Mouse (Mus musculus) myocyte (in vitro differentiated cells): Measurements from ENCODE around the gene Trat1. TPM values are rescaled to one million over a fixed set of nuclear protein-coding genes. Genes with fewer than 3 reads are reported as not detected.

Experiments used
- H3K27me3 ChIP-seq: one replicate; pipeline ENCODE4 v1.6.1; 2011; ENCODE audit not compliant: control insufficient read depth, insufficient read depth, insufficient read length
- H3K36me3 ChIP-seq: one replicate; pipeline ENCODE4 v1.6.1; 2011; ENCODE audit not compliant: control insufficient read depth, insufficient read depth
- H3K4me2 ChIP-seq: one replicate; pipeline ENCODE4 v1.6.1; 2011; ENCODE audit warnings: low read depth, control low read depth
- H3K4me3 ChIP-seq: one replicate; pipeline ENCODE4 v1.5.1; 2011; ENCODE audit warnings: mild to moderate bottlenecking, control low read depth, moderate library complexity
- H3K79me2 ChIP-seq: one replicate; pipeline ENCODE4 v1.6.1; 2011; ENCODE audit not compliant: control insufficient read depth, insufficient read depth
- H3ac ChIP-seq: one replicate; pipeline ENCODE4 v1.6.1; 2011; ENCODE audit not compliant: control insufficient read depth, insufficient read length
- CEBPB ChIP-seq: IDR thresholded peaks from 2 replicates; pipeline ENCODE4 v1.6.1; 2011; ENCODE audit warnings: mild to moderate bottlenecking, moderate library complexity; ENCODE audit not compliant: poor library complexity, insufficient read depth, severe bottlenecking
- E2F4 ChIP-seq: IDR thresholded peaks from one replicate; pipeline ENCODE4 v1.6.1; 2011; ENCODE audit warnings: mild to moderate bottlenecking, control low read depth, moderate library complexity; ENCODE audit not compliant: insufficient read depth
- MAX ChIP-seq: IDR thresholded peaks from one replicate; pipeline ENCODE4 v1.6.1; 2011; ENCODE audit warnings: low read depth, mild to moderate bottlenecking, control low read depth
- MYOD1 ChIP-seq, 3 experiments: IDR thresholded peaks; one replicate each; pipeline ENCODE4 v1.6.1; 2011; ENCODE audit warnings: control low read depth in 2 of 3, low read depth in 2 of 3, mild to moderate bottlenecking in 2 of 3, moderate library complexity in 1 of 3; ENCODE audit not compliant: insufficient read length in 2 of 3, control insufficient read depth in 1 of 3
- MYOG ChIP-seq, 3 experiments: IDR thresholded peaks; one replicate each; pipeline ENCODE4 v1.6.1; 2011; ENCODE audit warnings: control low read depth in 2 of 3, low read depth in 2 of 3, mild to moderate bottlenecking in 2 of 3; ENCODE audit not compliant: insufficient read length in 2 of 3, control insufficient read depth in 1 of 3, insufficient read depth in 1 of 3
- POLR2A ChIP-seq: IDR thresholded peaks from one replicate; pipeline ENCODE4 v1.6.1; 2011; ENCODE audit warnings: low read depth, mild to moderate bottlenecking, control low read depth, moderate library complexity; ENCODE audit not compliant: insufficient read length
- POLR2AphosphoS2 ChIP-seq: IDR thresholded peaks from one replicate; pipeline ENCODE4 v1.6.1; 2011; ENCODE audit warnings: low read depth, control low read depth; ENCODE audit not compliant: insufficient read length
- REST ChIP-seq: IDR thresholded peaks from one replicate; pipeline ENCODE4 v1.6.1; 2011; ENCODE audit warnings: mild to moderate bottlenecking, control low read depth, moderate library complexity; ENCODE audit not compliant: insufficient read depth, insufficient read length
- SRF ChIP-seq: IDR thresholded peaks from one replicate; pipeline ENCODE4 v1.6.1; 2011; ENCODE audit warnings: low read depth; ENCODE audit not compliant: control insufficient read depth, insufficient read length
- TCF12 ChIP-seq: IDR thresholded peaks from one replicate; pipeline ENCODE4 v1.6.1; 2011; ENCODE audit warnings: mild to moderate bottlenecking, control low read depth; ENCODE audit not compliant: poor library complexity, insufficient read depth, severe bottlenecking
- TCF3 ChIP-seq: IDR thresholded peaks from one replicate; pipeline ENCODE4 v1.6.1; 2011; ENCODE audit warnings: low read depth, control low read depth; ENCODE audit not compliant: insufficient read length
- USF1 ChIP-seq: IDR thresholded peaks from one replicate; pipeline ENCODE4 v1.6.1; 2011; ENCODE audit warnings: low read depth, mild to moderate bottlenecking, control low read depth, moderate library complexity
- polyA plus RNA-seq: library from polyadenylated mRNA; unstranded; fragments of >200 nt; fragmentation: generic; extraction: Trizol; gene quantifications from one replicate; pipeline ENCODE4 v1.2.1, GENCODE M21; 2012; ENCODE audit warnings: missing spikeins

Gene Trat1
- polyA plus RNA-seq: not detected

GRCm38 (mm10) chr16:48771971-48772445 lies at the start of gene Trat1:
Trat1 (minus strand) TSS chr16:48772021.
- no peak within 1 kb of the TSS for H3K4me2 ChIP-seq
- H3ac ChIP-seq: no peak within 1 kb of the TSS
- no peaks in the 10 kb centered on the region for H3K36me3 ChIP-seq
- no peaks in the 10 kb centered on the region for H3K79me2 ChIP-seq
- TF ChIP-seq MYOG (IDR thresholded peaks at IDR 0.05; ENCODE audit: control insufficient read depth in 1 of 3, insufficient read depth in 1 of 3, insufficient read length in 2 of 3, low read depth in 2 of 3): no peak
- TF ChIP-seq POLR2A: no peak
- TF ChIP-seq USF1: no peak
- TF ChIP-seq POLR2AphosphoS2: no peak
- TF ChIP-seq SRF: no peak
- no peak for TF ChIP-seq REST
- no peak for TF ChIP-seq TCF3
- no peak for TF ChIP-seq TCF12
- no peak for TF ChIP-seq MYOD1 (IDR thresholded peaks at IDR 0.05; ENCODE audit: control insufficient read depth in 1 of 3, insufficient read length in 2 of 3, low read depth in 2 of 3)
- no peak for TF ChIP-seq CEBPB
- TF ChIP-seq MAX: no peak
- H3K4me3 ChIP-seq: no peak within 1 kb of the TSS
- no peaks in the 10 kb centered on the region for H3K27me3 ChIP-seq

DNA sequence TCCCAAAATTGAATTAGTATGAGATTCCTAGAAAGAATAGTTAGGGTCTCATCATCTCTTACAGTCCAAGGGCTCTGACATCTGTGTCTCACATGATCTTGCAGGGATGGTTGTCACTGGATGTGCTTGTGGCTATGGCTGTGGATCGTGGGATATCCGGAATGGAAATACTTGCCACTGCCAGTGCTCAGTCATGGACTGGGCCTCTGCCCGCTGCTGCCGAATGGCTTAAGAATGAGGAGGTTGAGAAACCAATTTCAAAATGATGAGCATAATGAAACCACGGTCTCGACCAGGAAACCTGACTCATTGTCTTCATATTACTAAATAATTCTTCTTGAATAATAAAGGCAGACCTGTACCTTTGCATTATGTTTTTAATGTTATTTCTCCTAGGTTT lies 46.7 kb upstream of the Trat1 start:
- H3K79me2 ChIP-seq: no peaks in the 10 kb centered on the region
- no peaks in the 10 kb centered on the region for H3K27me3 ChIP-seq
- no peak overlapping the region for H3ac ChIP-seq
- no peak overlapping the region for H3K4me3 ChIP-seq
- H3K4me2 ChIP-seq: no peak overlapping the region
- TF ChIP-seq POLR2A (no peak), POLR2AphosphoS2 (no peak), CEBPB (no peak), REST (no peak), TCF12 (no peak), MYOG (IDR thresholded peaks at IDR 0.05; ENCODE audit: control insufficient read depth in 1 of 3, insufficient read depth in 1 of 3, insufficient read length in 2 of 3, low read depth in 2 of 3) (no peak), MYOD1 (IDR thresholded peaks at IDR 0.05; ENCODE audit: control insufficient read depth in 1 of 3, insufficient read length in 2 of 3, low read depth in 2 of 3) (no peak), MAX (no peak), TCF3 (no peak), SRF (no peak), USF1 (no peak), E2F4 (no peak)
- no peaks in the 10 kb centered on the region for H3K36me3 ChIP-seq

DNA sequence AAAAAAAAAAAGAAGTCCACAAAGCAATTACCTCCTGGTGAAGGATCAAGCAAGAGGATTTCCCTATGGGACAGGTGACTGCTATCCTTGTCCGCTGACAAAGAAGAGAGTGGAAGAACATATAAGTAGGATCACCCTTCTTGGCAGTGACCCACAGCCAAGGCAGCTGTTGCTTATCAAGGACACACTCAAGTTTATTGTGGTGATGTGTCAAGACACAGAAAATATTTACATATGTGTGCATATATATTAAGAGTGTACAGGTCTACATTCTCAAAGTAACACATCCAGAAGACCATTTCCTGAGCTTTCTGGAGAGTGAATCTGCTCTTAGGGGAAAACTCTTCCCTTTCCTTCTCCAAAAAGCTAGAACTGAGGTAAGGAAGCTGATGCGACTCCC lies 44.9 kb upstream of the Trat1 start, which contains the start of gene Retnlb:
Gene Retnlb, plus strand, starts transcription at position 162 of the 400 bp plus-strand sequence.
- H3K36me3 ChIP-seq: no peaks in the 10 kb centered on the region

GRCm38 (mm10) chr16:48811881-48812436 lies 40.1 kb upstream of the Trat1 start:
- Histone ChIP-seq H3ac (no peak overlapping the region), H3K4me2 (no peak overlapping the region), H3K79me2 (no peaks in the 10 kb centered on the region), H3K27me3 (no peaks in the 10 kb centered on the region), H3K36me3 (no peaks in the 10 kb centered on the region), H3K4me3 (no peak overlapping the region)
- no peak for TF ChIP-seq POLR2AphosphoS2
- TF ChIP-seq MYOG (IDR thresholded peaks at IDR 0.05; ENCODE audit: control insufficient read depth in 1 of 3, insufficient read depth in 1 of 3, insufficient read length in 2 of 3, low read depth in 2 of 3): no peak
- no peak for TF ChIP-seq E2F4
- TF ChIP-seq CEBPB: no peak
- no peak for TF ChIP-seq MAX
- no peak for TF ChIP-seq SRF
- no peak for TF ChIP-seq MYOD1 (IDR thresholded peaks at IDR 0.05; ENCODE audit: control insufficient read depth in 1 of 3, insufficient read length in 2 of 3, low read depth in 2 of 3)
- no peak for TF ChIP-seq REST
- no peak for TF ChIP-seq TCF12
- no peak for TF ChIP-seq POLR2A
- no peak for TF ChIP-seq USF1

More for the DNA sequence above, 44.9 kb upstream of the Trat1 start, which contains the start of gene Retnlb:
- Histone ChIP-seq H3K4me3 (no peak within 1 kb of the TSS), H3ac (no peak within 1 kb of the TSS), H3K27me3 (no peaks in the 10 kb centered on the region), H3K4me2 (no peak within 1 kb of the TSS), H3K79me2 (no peaks in the 10 kb centered on the region)
- TF ChIP-seq TCF3 (no peak), POLR2A (no peak), CEBPB (no peak), USF1 (no peak), MAX (no peak), MYOG (IDR thresholded peaks at IDR 0.05; ENCODE audit: control insufficient read depth in 1 of 3, insufficient read depth in 1 of 3, insufficient read length in 2 of 3, low read depth in 2 of 3) (no peak), E2F4 (no peak), SRF (no peak), MYOD1 (IDR thresholded peaks at IDR 0.05; ENCODE audit: control insufficient read depth in 1 of 3, insufficient read length in 2 of 3, low read depth in 2 of 3) (no peak), POLR2AphosphoS2 (no peak), TCF12 (no peak), REST (no peak)
